Mouse (Mus musculus): ENCODE measurements around the gene Ptov1.
A peak's percentile ranks its signal among the peaks of the same experiment; 100 is the strongest.

Ptov1 gene

DNA sequence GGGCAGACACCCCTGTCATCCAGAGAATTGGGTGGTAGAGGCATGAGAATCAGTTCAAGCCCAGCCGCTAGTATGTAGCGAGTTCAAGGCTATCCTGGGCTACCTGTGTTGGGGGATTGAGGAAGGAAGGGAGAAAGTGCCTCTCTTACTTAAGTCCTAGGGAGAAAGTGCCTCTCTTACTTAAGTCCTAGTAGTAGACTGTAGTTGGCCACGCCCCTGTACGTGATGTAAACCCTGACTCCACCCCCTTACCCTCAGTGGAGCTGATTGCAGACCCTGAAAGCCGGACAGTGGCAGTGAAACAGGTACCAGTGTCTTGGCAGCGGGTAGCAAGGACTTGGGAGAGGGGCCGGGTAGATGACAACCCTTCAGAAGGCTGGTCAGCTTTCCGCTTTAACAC is 11.7 kb downstream of the Ptov1 start:
- DNase-seq, result peak in 1 of 2 experiments; percentile 56

DNA sequence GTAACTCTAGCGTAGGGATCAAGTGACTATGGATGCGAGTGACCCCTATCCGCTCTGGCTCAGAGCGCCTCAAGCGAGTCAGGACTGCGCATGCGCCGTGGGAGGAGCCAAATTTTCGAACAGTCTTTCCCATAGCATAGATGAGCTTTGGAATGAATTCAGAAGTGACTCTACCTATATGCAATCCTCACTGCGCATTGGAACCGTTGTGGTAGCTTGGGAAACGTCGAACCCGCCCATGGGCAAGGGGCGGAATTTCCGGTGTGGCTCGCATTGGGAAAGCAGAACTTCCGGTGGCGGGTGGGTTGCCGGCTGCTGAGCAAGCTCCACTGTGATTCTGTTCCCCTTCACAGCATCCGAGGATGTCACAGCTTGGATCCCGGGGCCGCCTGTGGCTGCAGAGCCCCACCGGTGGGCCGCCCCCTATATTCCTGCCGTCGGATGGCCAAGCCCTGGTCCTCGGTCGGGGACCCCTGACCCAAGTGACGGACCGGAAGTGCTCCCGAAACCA is 12.5 kb downstream of the Ptov1 start, which contains the start of gene Pnkp:
Gene Pnkp, plus strand, starts transcription at position 98 of the 511 bp plus-strand sequence.
- DNase-seq, result peak; percentile 69 to 81

DNA sequence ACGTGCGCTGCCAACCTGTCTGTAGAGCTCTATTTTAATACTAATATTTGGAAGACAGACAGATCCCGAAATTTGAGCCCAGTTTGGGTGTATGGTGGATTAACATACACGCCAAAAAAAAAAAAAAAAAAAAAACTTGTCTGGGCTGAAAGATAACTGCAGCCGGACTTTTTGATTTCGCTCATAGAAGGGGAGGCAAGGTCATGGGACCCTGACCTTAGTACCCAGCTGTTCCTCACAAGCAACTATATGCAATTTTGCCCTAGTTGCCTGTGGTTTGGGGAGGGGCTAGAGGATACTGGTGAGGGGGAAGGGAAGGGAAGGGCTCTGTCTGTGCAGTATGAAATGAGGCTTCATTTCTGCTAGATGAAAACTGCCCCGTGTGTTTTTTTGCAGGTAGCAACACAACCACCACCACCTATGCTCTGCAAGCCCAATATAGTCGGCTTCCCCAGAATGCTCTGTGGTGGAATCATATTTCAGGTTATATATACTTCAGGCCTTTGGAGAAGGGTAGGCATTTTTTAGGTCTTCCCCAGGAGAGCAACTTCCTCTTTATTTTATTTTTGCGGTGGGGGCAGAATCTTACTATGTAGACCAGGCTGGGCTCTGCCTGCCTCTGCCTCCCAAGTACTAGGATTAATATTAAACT is 13.2 kb downstream of the Ptov1 start:
- peak in 1 of 2 experiments; percentile 56 for DNase-seq

DNA sequence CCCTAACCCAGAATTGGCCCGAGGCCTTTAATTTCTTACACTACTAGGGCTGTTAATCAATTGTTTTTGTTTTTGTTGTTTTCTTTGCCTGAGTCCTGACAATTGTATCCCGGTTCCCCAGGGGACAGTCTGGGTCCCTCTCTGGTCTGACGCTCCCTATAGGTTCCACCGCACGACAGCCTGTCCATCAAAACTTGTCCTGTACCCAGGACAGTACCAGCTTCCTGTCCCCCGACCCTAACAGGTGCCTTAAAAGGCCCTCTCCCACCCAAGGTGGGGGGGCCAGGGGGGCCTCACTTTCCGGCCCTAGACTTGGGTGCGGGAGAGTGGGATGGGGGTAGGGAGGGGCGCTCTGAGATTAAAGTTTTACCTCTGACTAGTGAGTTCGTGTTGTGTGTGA is 14.6 kb downstream of the Ptov1 start:
- peak in 1 of 2 experiments; percentile 44 for DNase-seq

DNA sequence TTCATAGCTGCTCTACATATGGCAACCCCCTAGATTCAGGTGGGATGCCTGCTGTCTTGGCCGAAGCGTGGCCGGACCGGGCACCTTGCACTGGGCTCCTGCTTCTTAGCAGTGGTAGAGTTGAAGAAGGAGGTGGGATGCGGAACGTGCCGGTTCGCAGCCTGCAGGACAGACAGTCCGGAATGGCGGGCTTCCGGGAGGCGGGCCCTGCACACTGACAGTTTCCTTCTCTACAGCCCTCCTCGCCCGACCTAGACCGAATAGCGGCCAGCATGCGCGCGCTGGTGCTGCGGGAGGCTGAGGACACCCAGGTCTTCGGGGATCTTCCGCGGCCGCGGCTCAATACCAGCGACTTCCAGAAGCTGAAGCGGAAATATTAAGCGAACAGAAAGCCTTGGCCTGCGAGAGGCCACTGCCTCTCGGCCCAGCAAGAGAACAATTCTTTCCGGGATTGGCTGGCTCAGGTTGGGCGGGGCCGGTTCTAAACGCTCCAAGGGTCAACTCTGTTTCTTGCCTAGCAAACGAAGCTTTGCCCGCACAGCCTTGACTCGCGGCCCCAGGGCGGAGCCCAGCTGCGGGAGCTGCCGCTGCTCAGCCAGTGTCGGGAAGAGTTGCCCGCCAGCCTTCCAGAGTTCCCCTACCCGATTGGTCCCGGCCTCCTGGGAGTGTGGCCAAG is 15.1 kb downstream of the Ptov1 start:
- DNase-seq, result peak; percentile 70 to 77

DNA sequence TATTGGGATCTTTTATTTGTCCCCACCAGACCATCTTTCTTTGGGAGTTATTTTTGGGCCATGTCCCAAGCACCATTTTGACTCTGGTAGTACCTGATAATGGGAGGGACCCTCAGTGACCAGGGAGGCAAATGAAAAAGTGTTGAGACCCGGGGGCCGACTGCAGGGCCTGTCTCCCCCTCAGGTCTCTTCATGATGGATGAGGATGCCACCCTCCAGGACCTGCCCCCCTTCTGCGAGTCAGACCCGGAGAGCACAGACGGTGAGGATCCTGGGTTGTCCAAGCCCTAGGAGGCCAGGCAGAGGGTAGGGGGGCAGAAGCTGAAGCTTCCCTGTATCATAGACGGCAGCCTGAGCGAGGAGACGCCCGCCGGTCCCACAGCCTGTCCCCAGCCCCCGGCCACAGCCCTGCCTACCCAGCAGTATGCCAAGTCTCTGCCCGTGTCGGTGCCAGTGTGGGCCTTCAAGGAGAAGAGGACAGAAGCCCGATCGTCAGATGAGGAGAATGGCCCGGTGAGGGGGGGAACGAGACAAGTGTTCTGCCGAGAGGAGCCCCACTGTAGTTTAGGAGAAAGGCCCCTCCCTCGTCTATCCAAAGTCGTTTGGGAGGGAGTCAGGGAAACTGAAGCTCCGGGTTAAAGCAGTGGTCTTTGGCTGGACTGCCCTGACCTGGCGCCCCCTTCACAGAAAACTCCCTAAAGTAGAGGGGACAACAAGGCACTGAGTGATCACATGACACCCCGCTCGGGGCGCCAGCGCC is 15.8 kb downstream of the Ptov1 start:
- DNase-seq, result peak in 1 of 2 experiments; percentile 41

DNA sequence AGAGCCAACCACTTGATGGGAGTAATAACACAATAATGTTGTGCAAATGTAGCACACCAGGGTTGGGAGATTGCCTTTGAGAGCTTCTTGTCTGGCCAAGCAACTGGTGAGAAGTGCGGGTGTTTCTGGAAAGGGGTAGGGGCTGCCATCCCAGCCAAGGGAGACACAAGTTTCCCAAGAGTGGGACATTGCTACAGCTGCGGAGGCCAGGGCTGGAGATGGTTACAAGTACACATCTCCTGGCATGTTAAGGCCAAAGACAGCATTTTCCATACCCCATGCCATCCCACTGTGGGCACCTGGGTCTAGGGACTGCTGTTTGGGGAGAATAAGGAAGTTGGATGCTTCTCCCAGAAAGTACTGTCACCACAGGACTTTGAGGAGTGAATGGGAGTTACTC is 16.5 kb downstream of the Ptov1 start:
- DNase-seq, result no peak

DNA sequence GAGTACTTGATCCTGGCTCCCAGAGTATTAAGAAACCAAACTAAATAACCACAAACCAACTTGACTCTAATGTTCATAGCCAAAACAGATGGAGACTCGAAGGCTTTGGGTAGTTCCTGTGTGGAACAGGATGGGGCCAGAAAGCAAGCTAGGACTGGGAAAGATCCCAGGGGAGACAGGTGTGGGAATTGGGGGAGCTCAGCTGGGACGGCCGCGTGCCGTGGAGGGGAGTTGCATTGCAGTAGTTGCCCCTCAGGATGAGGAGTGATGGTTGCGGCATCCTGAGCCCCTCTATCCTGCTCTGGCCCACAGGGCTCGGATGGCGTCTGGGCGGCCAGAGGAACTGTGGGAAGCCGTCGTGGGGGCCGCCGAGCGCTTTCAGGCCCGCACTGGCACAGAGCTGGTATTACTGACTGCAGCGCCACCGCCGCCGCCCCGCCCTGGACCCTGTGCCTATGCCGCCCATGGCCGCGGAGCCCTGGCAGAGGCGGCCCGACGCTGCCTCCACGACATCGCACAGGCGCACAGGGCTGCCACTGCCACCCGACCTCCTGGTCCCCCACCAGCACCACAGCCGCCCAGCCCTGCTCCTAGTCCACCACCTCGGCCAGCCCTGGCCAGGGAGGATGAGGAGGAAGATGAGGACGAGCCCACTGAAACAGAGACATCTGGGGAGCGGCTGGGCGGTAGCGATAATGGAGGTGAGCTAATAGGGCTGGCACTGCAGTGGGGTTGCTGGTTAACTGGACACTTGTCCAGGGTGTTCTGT is 17.1 kb downstream of the Ptov1 start:
- no peak for DNase-seq

DNA sequence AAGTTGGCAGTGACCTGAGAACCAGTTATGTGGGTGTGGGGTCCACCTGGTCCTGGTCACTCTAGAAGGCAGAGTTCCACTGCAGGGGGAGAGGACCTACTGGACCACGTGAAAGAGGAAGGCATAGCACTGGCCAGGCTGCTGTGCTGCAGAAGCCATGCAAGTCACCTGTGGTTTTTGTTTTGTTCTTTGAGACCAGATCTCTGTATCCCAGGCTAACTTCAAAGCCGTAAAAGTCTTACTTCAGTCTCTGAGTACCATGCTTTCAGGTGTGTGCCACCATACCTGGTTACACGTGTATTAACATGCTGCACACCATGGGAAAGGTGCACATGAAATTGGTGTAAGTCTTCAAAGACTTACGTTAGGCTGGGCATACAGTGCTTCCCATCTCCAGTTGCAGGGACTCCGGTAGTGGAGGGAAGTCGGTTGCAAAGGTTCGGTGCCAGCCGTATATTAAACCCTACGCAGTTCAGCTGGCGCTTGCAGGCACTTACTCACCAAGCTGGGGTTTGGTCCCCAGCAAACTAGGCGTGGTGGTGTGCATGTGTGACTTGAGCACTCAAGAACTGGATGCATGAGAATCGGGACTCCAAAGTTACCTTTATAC is 17.9 kb downstream of the Ptov1 start:
- no peak for DNase-seq

DNA sequence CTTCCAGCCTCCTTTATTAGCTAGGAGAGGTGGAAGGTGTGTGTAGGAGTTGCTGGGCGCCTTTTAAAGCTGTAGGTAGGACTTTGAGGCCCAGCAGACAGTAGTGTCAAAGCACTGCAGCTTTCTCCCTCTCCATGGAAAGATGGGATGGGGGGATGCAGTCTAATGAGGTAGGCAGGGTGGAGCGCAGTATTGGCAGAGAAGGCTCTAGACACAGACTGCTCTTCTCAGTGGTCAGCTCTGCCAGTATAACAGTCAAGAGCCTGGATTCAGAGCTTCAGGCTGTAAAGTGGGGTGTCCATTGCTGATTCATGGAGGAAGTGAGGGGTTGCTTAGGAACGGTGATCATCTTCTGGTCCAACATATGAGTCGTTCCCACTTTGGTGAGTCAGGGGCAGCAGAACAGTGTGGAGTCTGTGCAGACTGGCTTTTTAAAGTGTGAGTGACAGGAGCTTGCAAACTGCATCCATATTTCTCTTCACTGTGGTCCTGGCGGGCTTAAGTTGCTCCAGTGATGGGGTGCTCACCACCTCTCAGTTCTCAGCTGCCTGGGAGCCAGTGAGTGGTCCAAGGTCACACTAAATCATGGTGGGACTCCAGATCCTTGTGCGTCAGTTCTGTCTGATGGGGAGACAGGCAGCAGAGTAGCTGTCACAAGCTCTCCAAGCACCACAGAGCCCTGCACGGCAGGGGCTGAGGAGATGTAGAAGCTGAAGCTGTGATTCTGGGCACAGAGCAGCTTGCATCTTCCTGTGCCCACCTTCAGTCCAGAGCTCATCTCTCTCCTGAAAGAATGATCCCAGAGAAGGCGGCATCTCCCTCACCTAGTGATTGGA is 18.6 kb downstream of the Ptov1 start:
- no peak for DNase-seq

DNA sequence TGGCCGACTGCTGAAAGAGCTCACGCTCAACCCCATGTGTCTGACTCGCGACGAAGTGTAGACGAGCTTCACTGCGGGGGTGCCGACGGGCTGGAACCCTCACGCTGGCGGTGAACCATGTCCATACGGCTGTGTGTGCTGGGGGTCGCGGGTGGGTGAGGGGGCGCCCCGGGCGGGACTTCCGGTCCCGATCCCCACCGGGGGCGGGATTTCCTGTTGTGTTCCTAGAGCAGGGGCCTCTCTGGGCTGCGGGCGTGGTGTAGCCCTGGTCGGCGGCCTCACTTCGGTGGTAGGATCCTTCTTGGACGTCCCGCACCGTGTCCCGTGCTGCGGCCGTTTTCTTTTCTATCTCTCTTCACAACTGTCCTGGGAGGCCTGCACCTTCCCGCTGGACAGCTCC is 19.4 kb downstream of the Ptov1 start:
- peak in 1 of 2 experiments; percentile 65 for DNase-seq

DNA sequence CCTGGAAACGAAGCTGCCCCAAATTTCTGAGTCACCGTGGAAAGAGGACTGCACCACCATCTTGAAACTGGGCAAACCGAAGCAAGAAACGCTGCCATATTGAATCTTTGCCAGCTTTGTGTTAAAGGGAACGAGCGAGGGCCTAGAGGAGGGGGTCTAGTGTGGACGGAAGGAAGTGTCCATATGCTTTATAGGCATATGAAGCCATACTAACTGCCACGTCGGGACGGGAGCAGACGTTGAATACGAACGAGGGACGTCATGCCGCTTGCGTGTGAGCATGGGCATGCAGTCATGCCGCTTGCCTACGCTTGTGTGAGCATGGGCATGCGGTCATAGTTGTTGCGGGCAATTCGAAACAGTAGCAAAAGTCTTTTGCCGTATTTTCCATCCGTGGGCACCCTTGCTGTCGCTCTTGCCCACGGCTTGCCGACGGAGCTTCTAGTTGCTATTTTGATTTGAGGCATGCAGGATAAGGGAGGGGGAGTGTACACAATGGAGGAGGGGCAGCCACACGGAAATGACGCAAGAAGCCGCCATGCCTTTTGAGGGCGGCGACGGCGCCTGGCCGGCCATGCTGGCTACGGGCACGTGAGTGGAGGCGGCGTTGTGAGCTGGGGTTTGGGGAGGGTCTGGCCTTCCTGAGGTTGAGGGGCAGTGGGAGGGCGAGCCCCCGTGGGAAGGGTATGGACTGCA is 20.0 kb downstream of the Ptov1 start:
- peak; percentile 84 to 91 for DNase-seq

DNA sequence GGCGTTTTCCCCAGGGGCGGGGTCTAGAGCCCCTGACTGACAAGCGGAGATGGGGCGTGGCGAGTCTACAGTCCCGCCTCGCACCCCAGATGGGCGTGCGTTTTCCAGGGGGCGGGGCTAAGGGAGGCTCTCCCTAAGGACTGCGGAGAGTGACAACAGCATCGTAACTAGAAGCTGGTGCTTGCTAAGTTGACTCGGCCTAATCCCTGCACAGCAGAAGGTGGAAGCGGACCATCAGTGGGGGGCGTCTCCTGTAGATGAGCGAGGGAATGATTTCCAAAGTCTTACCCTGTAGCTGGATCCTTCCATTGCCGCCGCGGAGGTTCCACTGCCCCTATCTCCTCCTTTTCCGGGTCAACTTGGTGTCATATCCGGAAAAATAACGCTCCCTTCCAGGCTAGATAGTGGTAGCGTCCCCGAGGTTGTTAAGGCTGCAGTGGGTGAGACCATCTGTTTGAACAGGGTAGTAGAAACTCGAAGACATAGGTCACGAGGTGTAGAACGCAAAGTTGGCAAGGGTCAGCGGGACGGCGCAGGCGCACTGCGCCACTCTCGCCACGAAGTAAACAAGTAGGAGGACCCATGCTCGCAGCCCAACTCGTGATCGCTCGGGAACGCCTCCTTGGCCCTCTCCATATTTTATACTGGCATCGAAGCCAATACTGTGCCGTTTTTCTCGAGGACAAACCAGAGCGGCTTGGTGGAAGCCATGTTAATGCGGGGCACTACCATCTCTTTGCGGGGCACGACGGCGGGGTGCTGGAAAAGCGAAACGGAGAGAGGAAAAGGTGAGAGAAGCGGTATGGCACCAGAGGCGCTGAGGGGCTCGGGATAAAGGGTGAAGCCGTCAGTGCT is 20.8 kb downstream of the Ptov1 start, which contains the start of the genes Akt1s1 and Tbc1d17:
Gene Akt1s1, plus strand, starts transcription at position 431 of the 855 bp plus-strand sequence.
Gene Tbc1d17, minus strand, starts transcription at position 519 of the 855 bp plus-strand sequence.
- DNase-seq, result peak; percentile 96 to 99

DNA sequence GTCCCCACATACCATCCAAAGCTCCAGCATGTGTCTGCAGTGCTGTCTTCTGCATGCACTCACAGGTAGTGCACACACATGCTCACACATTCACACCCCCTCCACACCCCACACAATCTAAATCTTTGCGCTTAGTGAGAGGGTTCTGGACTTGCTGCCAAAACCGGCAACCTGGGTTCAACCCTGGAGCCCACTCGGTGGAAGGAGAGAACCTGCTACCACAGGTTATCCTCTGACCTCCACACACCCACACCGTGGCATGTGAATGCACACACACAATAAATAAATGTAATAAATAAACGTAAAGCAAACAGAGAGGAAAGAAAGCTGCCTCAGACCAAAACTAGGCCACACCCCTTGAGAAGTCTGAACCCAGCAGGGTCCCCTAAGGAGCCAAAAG is 21.8 kb downstream of the Ptov1 start:
- peak in 1 of 2 experiments; percentile 36 for DNase-seq

DNA sequence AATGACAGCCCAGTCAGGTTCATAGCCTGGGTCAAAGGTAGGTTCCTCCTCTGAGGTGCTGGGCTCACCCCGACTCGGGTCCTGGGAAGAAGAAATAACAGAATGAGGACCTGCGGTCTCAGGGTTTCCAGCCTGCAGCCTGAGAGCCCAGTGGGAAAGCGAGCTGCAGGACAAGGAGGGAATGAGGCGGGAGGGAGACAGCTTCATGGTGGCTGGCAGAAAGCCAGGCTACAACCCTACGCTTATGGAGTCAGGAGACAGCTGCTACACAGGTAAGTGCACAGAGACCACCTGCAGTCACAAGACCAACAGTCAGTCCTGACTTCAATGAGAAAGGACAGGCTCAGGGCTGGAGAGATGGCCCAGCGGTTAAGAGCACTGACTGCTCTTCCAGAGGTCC is 22.8 kb downstream of the Ptov1 start:
- no peak for DNase-seq

DNA sequence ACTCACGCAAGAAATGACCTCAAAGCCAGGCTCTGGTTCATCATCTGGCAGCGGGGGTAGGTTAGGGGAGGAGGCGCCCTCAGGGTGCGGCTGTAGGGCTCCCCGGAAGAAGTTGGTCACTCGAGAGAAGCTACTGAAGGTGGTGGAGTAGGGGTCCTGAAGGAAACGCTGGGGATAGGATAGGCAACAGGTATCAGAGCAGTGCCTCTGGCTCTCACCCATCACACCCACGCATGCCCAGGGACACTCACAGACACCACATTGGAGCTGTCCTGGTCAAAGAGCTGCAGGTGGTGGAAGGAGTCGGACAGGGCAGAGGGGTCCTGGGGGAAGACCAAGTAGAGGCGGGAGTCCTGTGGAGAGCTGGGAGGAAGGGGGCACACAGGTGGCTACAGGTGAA is 24.6 kb downstream of the Ptov1 start:
- no peak for DNase-seq

DNA sequence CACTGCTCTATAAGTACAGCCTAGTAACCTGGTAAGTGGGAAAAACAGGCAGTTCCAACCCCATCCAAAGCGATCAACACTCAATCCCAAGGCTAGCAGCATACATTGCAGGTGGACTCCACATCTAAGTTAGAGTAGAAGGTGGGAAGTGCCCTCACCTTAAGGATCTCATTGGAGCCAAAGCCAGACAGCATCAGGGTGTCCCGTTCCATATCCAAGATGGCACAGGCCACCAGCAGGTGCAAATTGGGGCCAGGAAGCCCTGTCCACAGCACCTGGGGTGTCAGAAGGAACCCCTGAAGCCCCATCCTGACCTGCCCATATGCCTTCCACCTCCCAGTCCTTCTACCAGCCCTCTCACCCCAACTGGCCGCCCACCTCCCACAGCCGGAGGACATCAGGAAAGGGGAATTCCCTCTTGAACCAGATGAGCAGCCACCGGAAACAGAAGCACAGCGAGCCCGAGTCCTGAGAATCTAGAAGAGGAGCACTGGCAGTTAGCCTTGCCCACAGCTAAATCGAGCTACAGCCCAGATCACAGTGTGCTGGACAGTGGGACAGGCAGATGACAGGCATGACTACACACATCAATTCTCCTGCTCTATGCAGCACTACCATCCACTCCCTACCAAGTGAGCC is 27.6 kb downstream of the Ptov1 start:
- no peak for DNase-seq

DNA sequence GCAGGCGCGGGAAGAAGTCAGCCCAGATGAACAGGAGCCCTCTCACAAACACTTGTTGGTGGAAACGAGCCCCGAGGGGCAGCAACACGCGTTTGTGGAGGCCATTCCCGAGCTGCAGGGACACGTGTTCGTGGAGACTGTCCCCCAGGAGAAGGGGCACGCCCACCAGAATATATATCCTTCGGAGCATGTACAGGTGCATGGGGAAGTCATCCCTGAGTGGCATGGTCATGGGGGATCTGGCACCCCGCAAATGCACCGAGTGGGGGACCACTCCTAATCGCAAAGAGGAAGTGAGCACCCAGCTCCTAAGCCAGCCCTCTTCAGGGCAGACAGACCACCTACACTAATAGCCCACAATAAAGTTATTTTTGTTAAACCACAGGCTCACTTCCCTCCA is 29.2 kb downstream of the Ptov1 start:
- DNase-seq, result no peak
